In the genomic region with DNA sequence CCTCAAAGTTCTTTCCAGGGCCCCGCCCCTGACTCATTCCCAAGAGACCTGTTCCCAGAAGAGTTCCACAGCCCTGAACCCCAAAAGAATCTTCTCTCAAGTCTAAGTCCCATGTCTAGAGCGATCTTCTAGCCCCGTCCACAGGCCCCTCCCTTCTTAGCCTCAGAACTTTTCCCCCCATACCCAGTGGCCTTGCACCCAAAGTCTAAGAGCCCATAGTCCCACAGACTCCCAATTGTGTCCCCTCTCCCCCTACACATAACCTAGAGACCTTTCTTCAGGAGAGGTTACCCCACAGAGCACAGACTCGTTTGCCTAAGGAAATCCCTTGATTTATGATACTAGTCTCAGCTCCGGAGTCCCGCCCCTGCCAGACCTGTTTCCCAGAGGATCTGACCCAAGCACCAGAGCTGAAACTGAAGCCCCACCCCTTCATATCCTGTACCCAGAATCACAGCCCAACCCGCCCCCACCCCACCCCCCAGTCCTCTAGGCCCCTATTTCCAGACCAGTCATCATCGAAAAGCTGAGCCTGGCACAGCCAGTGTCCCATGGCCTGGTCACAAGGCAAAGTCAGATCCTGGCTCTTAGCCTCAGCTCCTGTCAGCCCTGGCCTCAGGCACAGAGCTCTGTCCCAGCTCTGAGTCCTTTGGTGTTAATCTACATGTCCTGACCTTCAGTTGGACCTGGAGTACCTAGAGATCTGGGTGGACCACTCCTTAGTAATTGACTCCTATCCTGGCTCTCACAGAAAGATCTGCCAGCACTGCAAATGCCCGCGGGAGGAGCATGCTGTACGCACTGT, we compare ENCODE assay signal across 9 mouse cellular contexts. TPM values are rescaled to one million over a fixed set of nuclear protein-coding genes. Genes with fewer than 3 reads are reported as not detected.
DNase-seq lines count a peak whose midpoint lies in the region; ATAC-seq and TF ChIP-seq lines count a peak whose summit lies in the region.
"Had no signal": no experiment of that assay in that cellular context is flagged by ENCODE, and none has a peak within 500 bp of the region (broad histone marks: within the 10 kb centered on the region; RNA-seq: fewer than 3 reads in every experiment).

No protein-coding gene starts in this region.

- H3K9ac ChIP-seq in forebrain, postnatal 0 days: no peak overlapping the region
- no peak overlapping the region for H3K9ac ChIP-seq in limb, embryonic 11.5 days (ENCODE audit: low read length)

- peak overlapping the region; percentile 51 for H3K4me3 ChIP-seq in forebrain, embryonic 10.5 days
- no peak overlapping the region for H3K4me3 ChIP-seq in forebrain, postnatal 0 days (ENCODE audit: low read depth, low read length)
- peak overlapping the region; percentile 38; the same call in 1 of the 2 replicates for H3K4me3 ChIP-seq in limb, embryonic 11.5 days (ENCODE audit: low read depth, low read length)

- H3K9me3 ChIP-seq in forebrain, embryonic 10.5 days: peaks cover 2% of the 10 kb centered on the region; the same call in 1 of the 2 replicates
- H3K9me3 ChIP-seq in forebrain, postnatal 0 days (ENCODE audit: low read length): no peaks in the 10 kb centered on the region
- no peaks in the 10 kb centered on the region for H3K9me3 ChIP-seq in limb, embryonic 11.5 days (ENCODE audit: control insufficient read depth, low read length)

- ATAC-seq in forebrain, postnatal 0 days: no peak
- ATAC-seq in limb, embryonic 11.5 days (ENCODE audit: insufficient number of reproducible peaks, low FRiP score, low TSS enrichment, low read depth): peak; percentile 62

- no peak for DNase-seq in forebrain, embryonic 10.5 days (ENCODE audit: extremely low spot score, low spot score)
- no peak for DNase-seq in forebrain, postnatal 0 days
- DNase-seq in R1 (ENCODE audit: low read depth, low spot score): peak; percentile 49
- peak; percentile 29 for DNase-seq in heart, postnatal 4 days
- no peak for DNase-seq in limb, embryonic 11.5 days (ENCODE audit: low spot score)
- no peak for DNase-seq in retina, postnatal 1 day
- DNase-seq in cerebellum, adult 8-10 months: no peak
- DNase-seq in thymus, postnatal 25 days: no peak

- no peaks in the 10 kb centered on the region for H3K36me3 ChIP-seq in forebrain, embryonic 10.5 days (replicated peaks)
- H3K36me3 ChIP-seq in forebrain, postnatal 0 days (ENCODE audit: insufficient read depth): no peaks in the 10 kb centered on the region
- H3K36me3 ChIP-seq in limb, embryonic 11.5 days (ENCODE audit: control insufficient read depth, insufficient read depth, low read length): no peaks in the 10 kb centered on the region

- peak overlapping the region; percentile 81 for H3K27ac ChIP-seq in forebrain, embryonic 10.5 days
- no peak overlapping the region for H3K27ac ChIP-seq in forebrain, postnatal 0 days (ENCODE audit: low read depth, low read length)
- 0 out of 2 replicates have a peak overlapping the region, but pooled peaks have one; percentile 30 for H3K27ac ChIP-seq in limb, embryonic 11.5 days (replicated peaks; ENCODE audit: low read depth, low read length)

- H3K27me3 ChIP-seq in forebrain, embryonic 10.5 days (ENCODE audit: poor library complexity, severe bottlenecking): no peaks in the 10 kb centered on the region
- no peaks in the 10 kb centered on the region for H3K27me3 ChIP-seq in forebrain, postnatal 0 days (ENCODE audit: insufficient read depth, low read length)
- H3K27me3 ChIP-seq in limb, embryonic 11.5 days (ENCODE audit: control insufficient read depth, insufficient read depth, low read length): no peaks in the 10 kb centered on the region

- WGBS in forebrain, embryonic 10.5 days: 57% methylated on average over 11 of the region's 11 CpGs
- 63% methylated on average over 11 of the region's 11 CpGs for WGBS in forebrain, postnatal 0 days
- 31% methylated on average over 11 of the region's 11 CpGs for WGBS in limb, embryonic 11.5 days

- peaks cover 25% of the 10 kb centered on the region for H3K4me1 ChIP-seq in forebrain, embryonic 10.5 days
- no peaks in the 10 kb centered on the region for H3K4me1 ChIP-seq in forebrain, postnatal 0 days (ENCODE audit: insufficient read depth)
- no peaks in the 10 kb centered on the region for H3K4me1 ChIP-seq in limb, embryonic 11.5 days (ENCODE audit: control insufficient read depth, insufficient read depth, low read length)

- TF ChIP-seq CTCF in forebrain, postnatal 0 days (IDR thresholded peaks at IDR 0.05; ENCODE audit: low read depth): no peak

- H3K4me2 ChIP-seq in forebrain, postnatal 0 days (ENCODE audit: low read depth): no peak overlapping the region
- peak overlapping the region; percentile 47; the same call in 1 of the 2 replicates for H3K4me2 ChIP-seq in limb, embryonic 11.5 days (ENCODE audit: low read depth, severe bottlenecking)

RNA-seq across cellular contexts. Expression of gene Prickle3, which starts 1.9 kb away (rescaled TPM):
- 3.2 and 3.6 TPM in 2 replicates for polyA plus RNA-seq in forebrain, embryonic 10.5 days (2016; fragmentation: Nextera tagmentation; extraction: Ambion mirVana)
- total RNA-seq in forebrain, postnatal 0 days (2014; rRNA removed): 1.2 TPM in 2 replicates
- 1.0 and 1.5 TPM in 2 replicates for polyA plus RNA-seq in forebrain, postnatal 0 days (2015; fragmentation: Nextera tagmentation; extraction: Ambion mirVana)
- total RNA-seq in heart, postnatal 4 days (2021): 10 to 100 TPM; 11.9 to 12.0 TPM
- polyA plus RNA-seq in limb, embryonic 11.5 days (2014; fragmentation: Nextera tagmentation; extraction: Ambion mirVana): 5.6 and 6.7 TPM in 2 replicates

RNA-seq across cellular contexts. Expression of gene Plp2, which starts 12.2 kb away (rescaled TPM):
- 49.7 and 50.4 TPM in 2 replicates for polyA plus RNA-seq in forebrain, embryonic 10.5 days (2016; fragmentation: Nextera tagmentation; extraction: Ambion mirVana)
- total RNA-seq in forebrain, postnatal 0 days (2014; rRNA removed): 15.7 and 24.3 TPM in 2 replicates
- polyA plus RNA-seq in forebrain, postnatal 0 days (2015; fragmentation: Nextera tagmentation; extraction: Ambion mirVana): 37.3 and 38.3 TPM in 2 replicates
- 100 to 1,000 TPM; 101 to 115 TPM for total RNA-seq in heart, postnatal 4 days (2021)
- polyA plus RNA-seq in limb, embryonic 11.5 days (2014; fragmentation: Nextera tagmentation; extraction: Ambion mirVana): 78.1 and 81.0 TPM in 2 replicates

RNA-seq across cellular contexts. Expression of gene Syp, which starts 20.7 kb away (rescaled TPM):
- 9.2 and 11.6 TPM in 2 replicates for polyA plus RNA-seq in forebrain, embryonic 10.5 days (2016; fragmentation: Nextera tagmentation; extraction: Ambion mirVana)
- 321 and 330 TPM in 2 replicates for total RNA-seq in forebrain, postnatal 0 days (2014; rRNA removed)
- 190 and 242 TPM in 2 replicates for polyA plus RNA-seq in forebrain, postnatal 0 days (2015; fragmentation: Nextera tagmentation; extraction: Ambion mirVana)
- under 1 TPM; 0.45 to 0.79 TPM for total RNA-seq in heart, postnatal 4 days (2021)
- polyA plus RNA-seq in limb, embryonic 11.5 days (2014; fragmentation: Nextera tagmentation; extraction: Ambion mirVana): 0.56 and 0.61 TPM in 2 replicates
- total RNA-seq: common myeloid progenitor, adult 5-6 weeks had no signal

RNA-seq across cellular contexts. Expression of gene Magix, which starts 22.1 kb away (rescaled TPM):
- 0.10 TPM in 1 of 2 replicates, not detected in the other for polyA plus RNA-seq in forebrain, embryonic 10.5 days (2016; fragmentation: Nextera tagmentation; extraction: Ambion mirVana)
- total RNA-seq in forebrain, postnatal 0 days (2014; rRNA removed): 0.15 TPM in 1 of 2 replicates, not detected in the other
- polyA plus RNA-seq in forebrain, postnatal 0 days (2015; fragmentation: Nextera tagmentation; extraction: Ambion mirVana): 0.21 and 0.22 TPM in 2 replicates
- 1 to 10 TPM; 2.3 to 2.7 TPM for total RNA-seq in heart, postnatal 4 days (2021)
- polyA plus RNA-seq in limb, embryonic 11.5 days (2014; fragmentation: Nextera tagmentation; extraction: Ambion mirVana): 0.21 TPM in 1 of 2 replicates, not detected in the other
- total RNA-seq: common myeloid progenitor, adult 5-6 weeks had no signal

RNA-seq across cellular contexts. Expression of gene Gpkow, which starts 37.9 kb away (rescaled TPM):
- polyA plus RNA-seq in forebrain, embryonic 10.5 days (2016; fragmentation: Nextera tagmentation; extraction: Ambion mirVana): 44.4 and 46.1 TPM in 2 replicates
- 15.9 and 21.0 TPM in 2 replicates for total RNA-seq in forebrain, postnatal 0 days (2014; rRNA removed)
- 36.4 and 41.2 TPM in 2 replicates for polyA plus RNA-seq in forebrain, postnatal 0 days (2015; fragmentation: Nextera tagmentation; extraction: Ambion mirVana)
- 10 to 100 TPM; 26.1 to 26.4 TPM for total RNA-seq in heart, postnatal 4 days (2021)
- polyA plus RNA-seq in limb, embryonic 11.5 days (2014; fragmentation: Nextera tagmentation; extraction: Ambion mirVana): 40.9 and 43.4 TPM in 2 replicates

Comparison
In these comparisons a context has a peak if more than half of its experiments do, and no peak if none do; other contexts are left out.
1. RNA of gene Syp, which starts 20.7 kb away (polyA plus RNA-seq): 190 to 242 TPM in forebrain, postnatal 0 days; 9.2 to 11.6 TPM in forebrain, embryonic 10.5 days and 0.56 to 0.61 TPM in limb, embryonic 11.5 days; every median in the first group is over 10 times any median in the second.
2. DNase-seq: peak in R1 (single experiment) and heart, postnatal 4 days (single experiment); none in forebrain, embryonic 10.5 days (single experiment), forebrain, postnatal 0 days (single experiment), limb, embryonic 11.5 days (single experiment), retina, postnatal 1 day (single experiment), cerebellum, adult 8-10 months (single experiment) and thymus, postnatal 25 days (single experiment).